Mouse (Mus musculus): ENCODE data around the gene Kcnn4.

Gene Kcnn4

GRCm38 (mm10) chr7:24425919-24426318 is 55.9 kb downstream of the Kcnn4 start:
- DNase-seq (ENCODE audit: low spot score), result no peak

GRCm38 (mm10) chr7:24427168-24427567 is 57.1 kb downstream of the Kcnn4 start:
- DNase-seq (ENCODE audit: low spot score), result no peak

- DNase-seq (ENCODE audit: low spot score), result no peak
Observed at GRCm38 (mm10) chr7:24428725-24429124, 58.7 kb downstream of the Kcnn4 start.

- no peak for DNase-seq (ENCODE audit: low spot score)
Observed at GRCm38 (mm10) chr7:24429413-24430112, 59.5 kb downstream of the Kcnn4 start.

- no peak for DNase-seq (ENCODE audit: low spot score)
Observed at GRCm38 (mm10) chr7:24430551-24431345, 60.7 kb downstream of the Kcnn4 start.

- DNase-seq (ENCODE audit: low spot score), result no peak
Observed at GRCm38 (mm10) chr7:24431713-24432112, 61.6 kb downstream of the Kcnn4 start.

- no peak for DNase-seq (ENCODE audit: low spot score)
Observed at GRCm38 (mm10) chr7:24435305-24435704, 65.2 kb downstream of the Kcnn4 start.

Measured in retina, embryonic 14.5 days (tissue).